Mouse (Mus musculus) liver, adult 2 months (tissue): ENCODE measurements around the gene Lman1l.

ENCODE experiments used
- CTCF ChIP-seq: fragments of 200-500 bp; IDR thresholded peaks from 2 replicates; pipeline ENCODE4 v1.5.1; 2011; ENCODE audit warnings: low read depth, low read length, control low read depth
- POLR2A ChIP-seq: fragments of 200-500 bp; IDR thresholded peaks from 2 replicates; pipeline ENCODE4 v1.6.1; 2011; ENCODE audit warnings: low read length, control low read depth; ENCODE audit not compliant: insufficient read depth; ENCODE audit errors: extremely low read depth

DNA sequence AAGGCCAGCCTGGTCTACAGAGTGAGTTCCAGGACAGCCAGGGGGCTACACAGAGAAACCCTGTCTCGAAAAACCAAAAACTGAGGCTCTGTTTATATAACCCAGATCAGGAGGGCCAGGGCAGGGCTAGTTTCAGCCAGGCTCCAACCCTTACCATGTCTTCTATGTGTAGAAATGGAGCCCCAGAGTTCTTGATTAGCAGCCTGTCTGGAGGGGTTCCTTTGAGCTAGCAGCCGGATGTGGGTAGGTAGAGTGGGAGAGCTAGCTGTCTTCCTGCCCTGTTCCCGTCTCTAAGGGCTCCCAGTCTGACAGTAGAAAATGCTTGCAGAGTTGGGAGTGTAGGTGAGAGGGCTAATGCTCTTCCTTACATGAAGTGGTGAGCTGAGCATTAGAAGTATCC, 46.6 kb upstream of the Lman1l start:
- no peak for TF ChIP-seq POLR2A
- no peak for TF ChIP-seq CTCF
